Mouse (Mus musculus): ENCODE measurements around the gene Pprc1.

DNA sequence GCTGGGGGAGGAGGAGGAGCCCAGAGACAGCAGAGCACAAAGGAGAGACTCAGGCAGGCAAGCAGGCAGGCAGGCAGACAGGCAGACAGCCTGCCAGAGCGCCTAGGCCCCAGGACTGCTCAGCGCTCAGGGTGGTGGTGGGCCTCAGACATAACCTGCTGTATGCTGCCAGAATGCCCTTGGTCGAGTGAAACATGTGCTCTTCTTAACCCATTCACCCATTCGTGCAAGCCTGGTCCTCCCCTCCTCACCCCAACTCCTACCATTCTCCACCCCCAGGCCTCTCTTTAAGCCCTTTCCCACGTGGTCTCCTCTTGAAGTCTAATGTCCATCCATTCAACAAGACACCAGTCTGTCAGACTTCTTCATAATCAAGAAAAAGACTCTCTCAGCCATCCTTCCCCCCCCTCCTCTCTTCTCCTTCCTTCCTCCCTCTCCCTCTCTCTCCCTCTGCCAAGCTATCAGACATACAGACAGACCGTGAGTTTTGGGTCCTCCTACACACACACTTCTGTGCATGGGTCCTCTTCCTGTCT is 2.1 kb upstream of the Pprc1 start:
- TF ChIP-seq CTCF (IDR thresholded peaks at IDR 0.05; ENCODE audit: control insufficient read depth, insufficient read depth, low read length) (no peak), POLR2A (IDR thresholded peaks at IDR 0.05; ENCODE audit: borderline replicate concordance, control insufficient read depth, low read depth, low read length) (no peak; the same call in 1 of the 2 replicates)
